ENCODE assay signal across 12 mouse cellular contexts in genomic region chrX:135974424-135975225, GRCm38 (mm10). TPM values are rescaled to one million over a fixed set of nuclear protein-coding genes. Genes with fewer than 3 reads are reported as not detected.
DNase-seq lines count a peak whose midpoint lies in the region; ATAC-seq and TF ChIP-seq lines count a peak whose summit lies in the region.
"Had no signal": no experiment of that assay in that cellular context is flagged by ENCODE, and none has a peak within 500 bp of the region (broad histone marks: within the 10 kb centered on the region; RNA-seq: fewer than 3 reads in every experiment).

No protein-coding gene starts in this region.

- H3K4me3 ChIP-seq in cerebellum, adult 2 months (replicated peaks; ENCODE audit: insufficient read depth, low read depth, low read length), result peak overlapping the region; percentile 62
- H3K4me3 ChIP-seq in kidney, postnatal 0 days (replicated peaks; ENCODE audit: low read depth, low read length), result no peak overlapping the region
- peak overlapping the region; percentile 8; the same call in 1 of the 2 replicates for H3K4me3 ChIP-seq in hindbrain, embryonic 15.5 days
- peak overlapping the region; percentile 22; the same call in 1 of the 2 replicates for H3K4me3 ChIP-seq in olfactory bulb, adult 2 months (ENCODE audit: insufficient read depth, low read depth, low read length)
- H3K4me3 ChIP-seq in intestine, embryonic 16.5 days (ENCODE audit: low read length), result no peak overlapping the region
- H3K4me3 ChIP-seq: heart, embryonic 10.5 days; limb, embryonic 15.5 days had no signal

- H3K4me2 ChIP-seq in kidney, postnatal 0 days (ENCODE audit: low read length), result no peak overlapping the region
- H3K4me2 ChIP-seq in hindbrain, embryonic 15.5 days, result peak overlapping the region; percentile 49
- H3K4me2 ChIP-seq in intestine, embryonic 16.5 days (ENCODE audit: low read depth, low read length), result no peak overlapping the region
- H3K4me2 ChIP-seq: limb, embryonic 15.5 days had no signal

- H3K27me3 ChIP-seq in cerebellum, adult 2 months (ENCODE audit: control insufficient read depth, insufficient read depth, low read length), result no peaks in the 10 kb centered on the region
- H3K27me3 ChIP-seq in kidney, postnatal 0 days (ENCODE audit: insufficient read depth, low read length), result no peaks in the 10 kb centered on the region
- no peaks in the 10 kb centered on the region for H3K27me3 ChIP-seq in hindbrain, embryonic 15.5 days
- H3K27me3 ChIP-seq in intestine, embryonic 16.5 days (replicated peaks; ENCODE audit: control insufficient read depth, insufficient read depth, low read length), result no peaks in the 10 kb centered on the region
- H3K27me3 ChIP-seq: limb, embryonic 15.5 days had no signal

- 0 out of 2 replicates have a peak, but pooled peaks have one; percentile 10 for ATAC-seq in kidney, postnatal 0 days (replicated peaks; ENCODE audit: low FRiP score, low read depth)
- ATAC-seq in hindbrain, embryonic 15.5 days (ENCODE audit: low FRiP score, low read depth), result peak; percentile 91
- ATAC-seq in intestine, embryonic 16.5 days, result no peak; the same call in 1 of the 2 replicates

- no peak for TF ChIP-seq CTCF in cerebellum, adult 2 months (IDR thresholded peaks at IDR 0.05; ENCODE audit: borderline replicate concordance, insufficient read depth, low read depth, low read length)
- no peak for TF ChIP-seq CTCF in kidney, postnatal 0 days (IDR thresholded peaks at IDR 0.05; ENCODE audit: low read depth)
- TF ChIP-seq CTCF in olfactory bulb, adult 2 months (IDR thresholded peaks at IDR 0.05; ENCODE audit: insufficient read depth, low read depth, low read length), result no peak

- TF ChIP-seq POLR2A in cerebellum, adult 2 months (IDR thresholded peaks at IDR 0.05; ENCODE audit: borderline replicate concordance, insufficient read depth, low read length), result no peak
- no peak for TF ChIP-seq POLR2A in olfactory bulb, adult 2 months (IDR thresholded peaks at IDR 0.05; ENCODE audit: insufficient read depth, low read depth, low read length)

- H3K9me3 ChIP-seq in kidney, postnatal 0 days (replicated peaks; ENCODE audit: low read length), result no peaks in the 10 kb centered on the region
- H3K9me3 ChIP-seq in hindbrain, embryonic 15.5 days, result no peaks in the 10 kb centered on the region
- H3K9me3 ChIP-seq in intestine, embryonic 16.5 days (ENCODE audit: control insufficient read depth, low read length), result no peaks in the 10 kb centered on the region
- H3K9me3 ChIP-seq: heart, embryonic 10.5 days; limb, embryonic 15.5 days had no signal

- H3K9ac ChIP-seq in kidney, postnatal 0 days (ENCODE audit: low read depth, low read length), result no peak overlapping the region
- H3K9ac ChIP-seq in hindbrain, embryonic 15.5 days, result 0 out of 2 replicates have a peak overlapping the region, but pooled peaks have one; percentile 35
- no peak overlapping the region for H3K9ac ChIP-seq in intestine, embryonic 16.5 days (ENCODE audit: low read depth, low read length)
- H3K9ac ChIP-seq: limb, embryonic 15.5 days had no signal

- H3K27ac ChIP-seq in cerebellum, adult 2 months (ENCODE audit: insufficient read depth, low read length), result no peak overlapping the region
- H3K27ac ChIP-seq in kidney, postnatal 0 days, result no peak overlapping the region
- H3K27ac ChIP-seq in hindbrain, embryonic 15.5 days (replicated peaks), result 0 out of 2 replicates have a peak overlapping the region, but pooled peaks have one; percentile 51
- no peak overlapping the region for H3K27ac ChIP-seq in olfactory bulb, adult 2 months (ENCODE audit: insufficient read depth, low read depth, low read length)
- H3K27ac ChIP-seq in intestine, embryonic 16.5 days (ENCODE audit: low read length), result no peak overlapping the region
- H3K27ac ChIP-seq: heart, embryonic 10.5 days; limb, embryonic 15.5 days; macrophage had no signal

- DNase-seq in cerebellum, adult 2 months, result peak in 1 of 2 experiments; percentile 4
- DNase-seq in cerebellum, postnatal 36 days, result no peak
- no peak for DNase-seq in kidney, postnatal 0 days (ENCODE audit: low spot score)
- DNase-seq in kidney, adult 11 months, result no peak
- DNase-seq in natural killer cell, adult 2 months (ENCODE audit: low spot score in 2 of 2), result no peak

- WGBS in cerebellum, adult 2 months, result 39% methylated on average over 20 of the region's 20 CpGs
- 62% methylated on average over 20 of the region's 20 CpGs for WGBS in kidney, postnatal 0 days
- 42% methylated on average over 20 of the region's 20 CpGs for WGBS in hindbrain, embryonic 15.5 days
- 39% methylated on average over 20 of the region's 20 CpGs for WGBS in olfactory bulb, adult 2 months
- WGBS in intestine, embryonic 16.5 days, result 55% methylated on average over 20 of the region's 20 CpGs

- no peaks in the 10 kb centered on the region for H3K36me3 ChIP-seq in kidney, postnatal 0 days (ENCODE audit: insufficient read depth, low read length)
- H3K36me3 ChIP-seq in hindbrain, embryonic 15.5 days, result no peaks in the 10 kb centered on the region
- H3K36me3 ChIP-seq in intestine, embryonic 16.5 days (ENCODE audit: control insufficient read depth, insufficient read depth, low read length), result no peaks in the 10 kb centered on the region
- H3K36me3 ChIP-seq: heart, embryonic 10.5 days had no signal

- H3K4me1 ChIP-seq in cerebellum, adult 2 months (ENCODE audit: control insufficient read depth, insufficient read depth, low read length), result no peaks in the 10 kb centered on the region
- no peaks in the 10 kb centered on the region for H3K4me1 ChIP-seq in kidney, postnatal 0 days (replicated peaks; ENCODE audit: insufficient read depth, low read length)
- H3K4me1 ChIP-seq in hindbrain, embryonic 15.5 days (replicated peaks), result no peaks in the 10 kb centered on the region
- no peaks in the 10 kb centered on the region for H3K4me1 ChIP-seq in olfactory bulb, adult 2 months (ENCODE audit: control insufficient read depth, insufficient read depth, low read length)
- H3K4me1 ChIP-seq in intestine, embryonic 16.5 days (ENCODE audit: control insufficient read depth, insufficient read depth, low read length), result no peaks in the 10 kb centered on the region
- H3K4me1 ChIP-seq: heart, embryonic 10.5 days; limb, embryonic 15.5 days had no signal

RNA-seq across cellular contexts. Expression of gene Arxes2, which starts 19.0 kb away (rescaled TPM):
- polyA plus RNA-seq in cerebellum, adult 2 months (2012; rRNA removed), result 143 TPM in 2 replicates
- 111 and 117 TPM in 2 replicates for polyA plus RNA-seq in kidney, postnatal 0 days (2015; fragmentation: Nextera tagmentation; extraction: Ambion mirVana)
- polyA plus RNA-seq in hindbrain, embryonic 15.5 days (2015; fragmentation: Nextera tagmentation; extraction: Ambion mirVana), result 248 and 258 TPM in 2 replicates
- polyA plus RNA-seq in olfactory bulb, adult 2 months (2012; ENCODE audit: insufficient read depth, insufficient read length, low replicate concordance, missing spikeins), result not detected in 2 replicates
- polyA plus RNA-seq in intestine, embryonic 16.5 days (2015; fragmentation: Nextera tagmentation; extraction: Ambion mirVana), result 65.3 and 66.9 TPM in 2 replicates
- polyA plus RNA-seq: macrophage had no signal

RNA-seq across cellular contexts. Expression of gene Arxes1, which starts 58.5 kb away (rescaled TPM):
- polyA plus RNA-seq in cerebellum, adult 2 months (2012; rRNA removed), result 36.7 and 40.0 TPM in 2 replicates
- polyA plus RNA-seq in kidney, postnatal 0 days (2015; fragmentation: Nextera tagmentation; extraction: Ambion mirVana), result 24.6 and 25.5 TPM in 2 replicates
- 138 and 141 TPM in 2 replicates for polyA plus RNA-seq in hindbrain, embryonic 15.5 days (2015; fragmentation: Nextera tagmentation; extraction: Ambion mirVana)
- not detected in 2 replicates for polyA plus RNA-seq in olfactory bulb, adult 2 months (2012; ENCODE audit: insufficient read depth, insufficient read length, low replicate concordance, missing spikeins)
- 19.3 and 22.1 TPM in 2 replicates for polyA plus RNA-seq in intestine, embryonic 16.5 days (2015; fragmentation: Nextera tagmentation; extraction: Ambion mirVana)
- polyA plus RNA-seq: macrophage; small intestine, adult 2 months had no signal

Comparison
In these comparisons a context has a peak if more than half of its experiments do, and no peak if none do; other contexts are left out.
1. H3K4me3 ChIP-seq: peak in cerebellum, adult 2 months (single experiment), hindbrain, embryonic 15.5 days (single experiment) and olfactory bulb, adult 2 months (single experiment); none in kidney, postnatal 0 days (single experiment) and intestine, embryonic 16.5 days (single experiment).
2. RNA of gene Arxes1, which starts 58.5 kb away (polyA plus RNA-seq): 138 to 141 TPM in hindbrain, embryonic 15.5 days, 36.7 to 40.0 TPM in cerebellum, adult 2 months, 24.6 to 25.5 TPM in kidney, postnatal 0 days and 19.3 to 22.1 TPM in intestine, embryonic 16.5 days; not detected in olfactory bulb, adult 2 months; every median in the first group is over 10 times any median in the second.